Mouse (Mus musculus): ENCODE measurements around the gene Sh3d21. TPM values are rescaled to one million over a fixed set of nuclear protein-coding genes. Genes with fewer than 3 reads are reported as not detected.

Sh3d21 gene
- 9.2 and 12.3 TPM in 2 replicates for polyA plus RNA-seq (2015; fragmentation: Nextera tagmentation; extraction: Ambion mirVana)

GRCm38 (mm10) chr4:126163067-126163659 is at the start of gene Sh3d21:
Gene Sh3d21, minus strand, starts transcription at chr4:126163491.
- H3K4me2 ChIP-seq (ENCODE audit: low read depth, low read length) = peak within 1 kb of the TSS; percentile 92
- H3K9ac ChIP-seq (ENCODE audit: low read length) = peak within 1 kb of the TSS; percentile 93
- WGBS = 13% methylated on average over 22 of the region's 22 CpGs
- peaks cover 11% of the 10 kb centered on the region for H3K4me1 ChIP-seq (replicated peaks; ENCODE audit: control insufficient read depth, insufficient read depth, low read length)
- peak; percentile 42 for ATAC-seq (ENCODE audit: low read depth)
- peak within 1 kb of the TSS; percentile 89 for H3K27ac ChIP-seq (ENCODE audit: low read length)
- peak within 1 kb of the TSS; percentile 69 for H3K4me3 ChIP-seq (ENCODE audit: low read length)
- peaks cover 23% of the 10 kb centered on the region for H3K36me3 ChIP-seq (ENCODE audit: control insufficient read depth, insufficient read depth, low read length)
- no peaks in the 10 kb centered on the region for H3K27me3 ChIP-seq (ENCODE audit: control insufficient read depth, insufficient read depth, low read depth, low read length)
- no peaks in the 10 kb centered on the region for H3K9me3 ChIP-seq (ENCODE audit: control insufficient read depth, low read length)

- 0 out of 2 replicates have a peak, but pooled peaks cover 3% of the 10 kb centered on the region for H3K4me1 ChIP-seq (replicated peaks; ENCODE audit: control insufficient read depth, insufficient read depth, low read length)
- WGBS = 43% methylated on average over 6 of the region's 6 CpGs
- no peak for ATAC-seq (ENCODE audit: low read depth)
Measured at GRCm38 (mm10) chr4:126207081-126207480, 43.8 kb upstream of the Sh3d21 start.

GRCm38 (mm10) chr4:126205386-126205785 is 42.1 kb upstream of the Sh3d21 start:
- Histone ChIP-seq H3K36me3 (ENCODE audit: control insufficient read depth, insufficient read depth, low read length) (no peaks in the 10 kb centered on the region), H3K27ac (ENCODE audit: low read length) (no peak overlapping the region), H3K9me3 (ENCODE audit: control insufficient read depth, low read length) (no peaks in the 10 kb centered on the region), H3K4me2 (ENCODE audit: low read depth, low read length) (no peak overlapping the region), H3K4me3 (ENCODE audit: low read length) (no peak overlapping the region), H3K27me3 (ENCODE audit: control insufficient read depth, insufficient read depth, low read depth, low read length) (no peaks in the 10 kb centered on the region), H3K9ac (ENCODE audit: low read length) (no peak overlapping the region), H3K4me1 (replicated peaks; ENCODE audit: control insufficient read depth, insufficient read depth, low read length) (peaks cover 8% of the 10 kb centered on the region)
- WGBS = 48% methylated on average over 1 of the region's 1 CpGs
- no peak for ATAC-seq (ENCODE audit: low read depth)

More at GRCm38 (mm10) chr4:126207081-126207480, 43.8 kb upstream of the Sh3d21 start:
- H3K9me3 ChIP-seq (ENCODE audit: control insufficient read depth, low read length) = no peaks in the 10 kb centered on the region
- H3K4me3 ChIP-seq (ENCODE audit: low read length) = no peak overlapping the region
- no peaks in the 10 kb centered on the region for H3K36me3 ChIP-seq (ENCODE audit: control insufficient read depth, insufficient read depth, low read length)
- H3K27ac ChIP-seq (ENCODE audit: low read length) = no peak overlapping the region
- H3K27me3 ChIP-seq (ENCODE audit: control insufficient read depth, insufficient read depth, low read depth, low read length) = no peaks in the 10 kb centered on the region
- H3K4me2 ChIP-seq (ENCODE audit: low read depth, low read length) = no peak overlapping the region
- H3K9ac ChIP-seq (ENCODE audit: low read length) = no peak overlapping the region

- Histone ChIP-seq H3K9me3 (ENCODE audit: control insufficient read depth, low read length) (no peaks in the 10 kb centered on the region), H3K4me2 (ENCODE audit: low read depth, low read length) (no peak overlapping the region), H3K9ac (ENCODE audit: low read length) (no peak overlapping the region), H3K4me1 (replicated peaks; ENCODE audit: control insufficient read depth, insufficient read depth, low read length) (peaks cover 14% of the 10 kb centered on the region), H3K36me3 (ENCODE audit: control insufficient read depth, insufficient read depth, low read length) (no peaks in the 10 kb centered on the region), H3K4me3 (ENCODE audit: low read length) (no peak overlapping the region), H3K27ac (ENCODE audit: low read length) (no peak overlapping the region), H3K27me3 (ENCODE audit: control insufficient read depth, insufficient read depth, low read depth, low read length) (no peaks in the 10 kb centered on the region)
- WGBS = 61% methylated on average over 12 of the region's 12 CpGs
- ATAC-seq (ENCODE audit: low read depth) = no peak
Measured at GRCm38 (mm10) chr4:126204661-126205230, 41.5 kb upstream of the Sh3d21 start.

- ATAC-seq (ENCODE audit: low read depth) = no peak
- Histone ChIP-seq H3K27me3 (ENCODE audit: control insufficient read depth, insufficient read depth, low read depth, low read length) (no peaks in the 10 kb centered on the region), H3K4me3 (ENCODE audit: low read length) (no peak overlapping the region), H3K9me3 (ENCODE audit: control insufficient read depth, low read length) (no peaks in the 10 kb centered on the region), H3K4me1 (replicated peaks; ENCODE audit: control insufficient read depth, insufficient read depth, low read length) (peaks cover 19% of the 10 kb centered on the region), H3K4me2 (ENCODE audit: low read depth, low read length) (no peak overlapping the region), H3K36me3 (ENCODE audit: control insufficient read depth, insufficient read depth, low read length) (no peaks in the 10 kb centered on the region), H3K27ac (ENCODE audit: low read length) (no peak overlapping the region), H3K9ac (ENCODE audit: low read length) (no peak overlapping the region)
- 85% methylated on average over 8 of the region's 8 CpGs for WGBS
Measured at GRCm38 (mm10) chr4:126204016-126204415, 40.7 kb upstream of the Sh3d21 start.

GRCm38 (mm10) chr4:126203336-126203895 is 40.1 kb upstream of the Sh3d21 start:
- 63% methylated on average over 10 of the region's 10 CpGs for WGBS

GRCm38 (mm10) chr4:126202303-126203181 is 39.3 kb upstream of the Sh3d21 start, which contains the start of gene Thrap3:
Gene Thrap3, minus strand, starts transcription at chr4:126202760.
- peak; percentile 98 for ATAC-seq (ENCODE audit: low read depth)
- WGBS = under 1% methylated on average over 74 of the region's 75 CpGs

More at GRCm38 (mm10) chr4:126203336-126203895, 40.1 kb upstream of the Sh3d21 start:
- peak overlapping the region; percentile 62 for H3K4me2 ChIP-seq (ENCODE audit: low read depth, low read length)
- peak overlapping the region; percentile 68 for H3K9ac ChIP-seq (ENCODE audit: low read length)
- peak overlapping the region; percentile 95 for H3K27ac ChIP-seq (ENCODE audit: low read length)
- peak overlapping the region; percentile 76 for H3K4me3 ChIP-seq (ENCODE audit: low read length)
- H3K9me3 ChIP-seq (ENCODE audit: control insufficient read depth, low read length) = no peaks in the 10 kb centered on the region
- ATAC-seq (ENCODE audit: low read depth) = no peak
- peaks cover 25% of the 10 kb centered on the region for H3K4me1 ChIP-seq (replicated peaks; ENCODE audit: control insufficient read depth, insufficient read depth, low read length)
- no peaks in the 10 kb centered on the region for H3K27me3 ChIP-seq (ENCODE audit: control insufficient read depth, insufficient read depth, low read depth, low read length)
- H3K36me3 ChIP-seq (ENCODE audit: control insufficient read depth, insufficient read depth, low read length) = no peaks in the 10 kb centered on the region

GRCm38 (mm10) chr4:126201514-126202302 is 38.4 kb upstream of the Sh3d21 start:
- H3K9ac ChIP-seq (ENCODE audit: low read length) = peak overlapping the region; percentile 91
- no peaks in the 10 kb centered on the region for H3K27me3 ChIP-seq (ENCODE audit: control insufficient read depth, insufficient read depth, low read depth, low read length)
- peak overlapping the region; percentile 99 for H3K27ac ChIP-seq (ENCODE audit: low read length)
- no peak for ATAC-seq (ENCODE audit: low read depth)
- peaks cover 35% of the 10 kb centered on the region for H3K4me1 ChIP-seq (replicated peaks; ENCODE audit: control insufficient read depth, insufficient read depth, low read length)
- H3K36me3 ChIP-seq (ENCODE audit: control insufficient read depth, insufficient read depth, low read length) = no peaks in the 10 kb centered on the region
- peak overlapping the region; percentile 76 for H3K4me3 ChIP-seq (ENCODE audit: low read length)
- H3K4me2 ChIP-seq (ENCODE audit: low read depth, low read length) = peak overlapping the region; percentile 82
- WGBS = under 1% methylated on average over 28 of the region's 28 CpGs
- no peaks in the 10 kb centered on the region for H3K9me3 ChIP-seq (ENCODE audit: control insufficient read depth, low read length)

More at GRCm38 (mm10) chr4:126202303-126203181, 39.3 kb upstream of the Sh3d21 start, which contains the start of gene Thrap3:
- peak within 1 kb of the TSS; percentile 82 for H3K4me2 ChIP-seq (ENCODE audit: low read depth, low read length)
- H3K27ac ChIP-seq (ENCODE audit: low read length) = peak within 1 kb of the TSS; percentile 99
- H3K4me3 ChIP-seq (ENCODE audit: low read length) = peak within 1 kb of the TSS; percentile 76
- peak within 1 kb of the TSS; percentile 91 for H3K9ac ChIP-seq (ENCODE audit: low read length)
- H3K9me3 ChIP-seq (ENCODE audit: control insufficient read depth, low read length) = no peaks in the 10 kb centered on the region
- H3K4me1 ChIP-seq (replicated peaks; ENCODE audit: control insufficient read depth, insufficient read depth, low read length) = peaks cover 33% of the 10 kb centered on the region
- H3K36me3 ChIP-seq (ENCODE audit: control insufficient read depth, insufficient read depth, low read length) = no peaks in the 10 kb centered on the region
- H3K27me3 ChIP-seq (ENCODE audit: control insufficient read depth, insufficient read depth, low read depth, low read length) = no peaks in the 10 kb centered on the region

Data from lung, embryonic 16.5 days (tissue).